ENCODE assay signal across 16 mouse cellular contexts in genomic region chr11:22755180-22755579, GRCm38 (mm10).
DNase-seq lines count a peak whose midpoint lies in the region; ATAC-seq and TF ChIP-seq lines count a peak whose summit lies in the region.
"Had no signal": no experiment of that assay in that cellular context is flagged by ENCODE, and none has a peak within 500 bp of the region (broad histone marks: within the 10 kb centered on the region; RNA-seq: fewer than 3 reads in every experiment).

No protein-coding gene starts in this region.

- no peaks in the 10 kb centered on the region for H3K4me1 ChIP-seq in forebrain, postnatal 0 days (ENCODE audit: insufficient read depth)
- H3K4me1 ChIP-seq: forebrain, embryonic 13.5 days; hindbrain, embryonic 12.5 days; lung, embryonic 15.5 days; midbrain, embryonic 10.5 days had no signal

- WGBS in forebrain, postnatal 0 days: 83% methylated on average over 1 of the region's 1 CpGs

- H3K4me2 ChIP-seq in forebrain, postnatal 0 days (ENCODE audit: low read depth): no peak overlapping the region
- H3K4me2 ChIP-seq: forebrain, embryonic 13.5 days; hindbrain, embryonic 12.5 days; lung, embryonic 15.5 days had no signal

- H3K27ac ChIP-seq in forebrain, postnatal 0 days (ENCODE audit: low read depth, low read length): no peak overlapping the region
- H3K27ac ChIP-seq: forebrain, embryonic 13.5 days; hindbrain, embryonic 12.5 days; lung, embryonic 15.5 days; midbrain, embryonic 10.5 days had no signal

- peak; percentile 76 for ATAC-seq in CD4-positive, CD25-positive, alpha-beta regulatory T cell, adult 4 months
- no peak for ATAC-seq in forebrain, postnatal 0 days
- ATAC-seq: forebrain, embryonic 13.5 days; intestine, embryonic 16.5 days; Patski had no signal

- H3K4me3 ChIP-seq in forebrain, postnatal 0 days (ENCODE audit: low read depth, low read length): no peak overlapping the region
- H3K4me3 ChIP-seq: forebrain, embryonic 13.5 days; hindbrain, embryonic 12.5 days; lung, embryonic 15.5 days; midbrain, embryonic 10.5 days had no signal

- H3K27me3 ChIP-seq in forebrain, postnatal 0 days (ENCODE audit: insufficient read depth, low read length): no peaks in the 10 kb centered on the region
- H3K27me3 ChIP-seq: forebrain, embryonic 13.5 days; hindbrain, embryonic 12.5 days; lung, embryonic 15.5 days; Patski had no signal

- H3K9ac ChIP-seq in forebrain, postnatal 0 days: no peak overlapping the region
- H3K9ac ChIP-seq: forebrain, embryonic 13.5 days; hindbrain, embryonic 12.5 days; lung, embryonic 15.5 days had no signal

- no peaks in the 10 kb centered on the region for H3K9me3 ChIP-seq in forebrain, postnatal 0 days (ENCODE audit: low read length)
- H3K9me3 ChIP-seq: forebrain, embryonic 13.5 days; hindbrain, embryonic 12.5 days; lung, embryonic 15.5 days; midbrain, embryonic 10.5 days had no signal

- no peaks in the 10 kb centered on the region for H3K36me3 ChIP-seq in forebrain, postnatal 0 days (ENCODE audit: insufficient read depth)
- H3K36me3 ChIP-seq: hindbrain, embryonic 12.5 days; lung, embryonic 15.5 days; midbrain, embryonic 10.5 days had no signal

- no peak for TF ChIP-seq CTCF in forebrain, postnatal 0 days (IDR thresholded peaks at IDR 0.05; ENCODE audit: low read depth)

- DNase-seq in ovary, adult 18-20 months (ENCODE audit: low spot score): peak; percentile 49
- DNase-seq in ovary, postnatal 14 days (ENCODE audit: low spot score): no peak
- DNase-seq in adrenal gland, adult 8-10 months: peak; percentile 78
- peak; percentile 41 for DNase-seq in testis, postnatal 10 days (ENCODE audit: low spot score)
- DNase-seq in cerebellum, adult 11-12 months: no peak
- no peak for DNase-seq in forebrain, postnatal 0 days
- DNase-seq: cerebellum, postnatal 14 days; kidney, postnatal 25 days; right cerebral cortex, postnatal 25 days had no signal

Comparison
In these comparisons a context has a peak if more than half of its experiments do, and no peak if none do; other contexts are left out.
1. DNase-seq: peak in ovary, adult 18-20 months (single experiment), adrenal gland, adult 8-10 months (single experiment) and testis, postnatal 10 days (single experiment); none in ovary, postnatal 14 days (single experiment), cerebellum, adult 11-12 months (single experiment) and forebrain, postnatal 0 days (single experiment).